Mouse (Mus musculus) CH12.LX (cell line): Measurements from ENCODE around the gene Dmxl2. TPM values are rescaled to one million over a fixed set of nuclear protein-coding genes. Genes with fewer than 3 reads are reported as not detected.

ENCODE experiments used
- DNase-seq: peaks from one replicate; pipeline ENCODE4 v3.0.0-alpha.2; 2013; ENCODE audit errors: extremely low read depth
- H3K27ac ChIP-seq: 2 replicates; pipeline ENCODE4 v1.5.1; 2012; ENCODE audit warnings: low read depth, mild to moderate bottlenecking, control low read depth, moderate library complexity; ENCODE audit not compliant: insufficient read depth
- H3K27me3 ChIP-seq: replicated peaks from 2 replicates; pipeline ENCODE3; 2012; ENCODE audit warnings: inconsistent platforms
- H3K36me3 ChIP-seq, 2 experiments: replicated peaks in 1 of 2; 2 replicates each; pipeline versions ENCODE3 to v1.6.1; 2012; ENCODE audit warnings: inconsistent platforms in 1 of 2, low read length in 1 of 2, mild to moderate bottlenecking in 1 of 2, mixed read lengths in 1 of 2, moderate library complexity in 1 of 2; ENCODE audit not compliant: control insufficient read depth in 1 of 2, insufficient read depth in 1 of 2
- H3K4me1 ChIP-seq, 2 experiments: 2 replicates each; pipeline ENCODE4 v1.6.1; 2012; ENCODE audit warnings: inconsistent platforms in 1 of 2, moderate library complexity in 1 of 2; ENCODE audit not compliant: insufficient read depth in 2 of 2, control insufficient read depth in 1 of 2
- H3K4me2 ChIP-seq: 2 replicates; pipeline ENCODE4 v1.6.1; 2012; ENCODE audit warnings: low read depth, mild to moderate bottlenecking, control low read depth; ENCODE audit not compliant: poor library complexity, insufficient read depth, severe bottlenecking
- H3K4me3 ChIP-seq, 3 experiments: fragments of 150-350 bp in 1 of 3; sonication (generic) in 1 of 3; replicated peaks in 1 of 3; 2 replicates each; pipeline versions ENCODE3 to v1.5.1; 2011 to 2012; ENCODE audit warnings: low read depth in 2 of 3, low read length in 2 of 3, mild to moderate bottlenecking in 2 of 3, moderate library complexity in 2 of 3, control low read depth in 1 of 3, improper control_type of control experiment in 1 of 3, inconsistent platforms in 1 of 3, mixed read lengths in 1 of 3; ENCODE audit not compliant: poor library complexity in 1 of 3
- H3K79me2 ChIP-seq: replicated peaks from 2 replicates; pipeline ENCODE4 v1.6.1; 2012; ENCODE audit warnings: mild to moderate bottlenecking, moderate library complexity; ENCODE audit not compliant: control insufficient read depth, poor library complexity, insufficient read depth, severe bottlenecking; ENCODE audit errors: extremely low read depth
- H3K9ac ChIP-seq: 2 replicates; pipeline ENCODE4 v1.6.1; 2012; ENCODE audit warnings: low read depth, mild to moderate bottlenecking, control low read depth, moderate library complexity; ENCODE audit not compliant: insufficient read depth
- H3K9me3 ChIP-seq: replicated peaks from 2 replicates; pipeline ENCODE3; 2012; ENCODE audit warnings: low read length, inconsistent platforms, mixed read lengths
- CHD2 ChIP-seq: IDR thresholded peaks from 2 replicates; pipeline ENCODE4 v1.6.1; 2011; ENCODE audit warnings: low read length, improper control_type of control experiment
- CTCF ChIP-seq, 2 experiments: IDR thresholded peaks in 1 of 2; conservative IDR thresholded peaks in 1 of 2; 2 replicates each; pipeline ENCODE4 v1.5.1; 2011 to 2012; ENCODE audit warnings: low read depth in 2 of 2, low read length in 2 of 2, improper control_type of control experiment in 1 of 2, inconsistent platforms in 1 of 2, mild to moderate bottlenecking in 1 of 2, moderate library complexity in 1 of 2
- E2F4 ChIP-seq: IDR thresholded peaks from 2 replicates; pipeline ENCODE4 v1.6.1; 2011; ENCODE audit warnings: low read depth, low read length, improper control_type of control experiment; ENCODE audit not compliant: insufficient replicate concordance
- EP300 ChIP-seq: IDR thresholded peaks from 2 replicates; pipeline ENCODE4 v1.6.1; 2011; ENCODE audit warnings: low read length, improper control_type of control experiment
- ETS1 ChIP-seq: conservative IDR thresholded peaks from 2 replicates; pipeline ENCODE4 v1.6.1; 2012; ENCODE audit warnings: low read depth, mild to moderate bottlenecking, inconsistent platforms, low read length, improper control_type of control experiment, moderate library complexity
- GABPA ChIP-seq: IDR thresholded peaks from 2 replicates; pipeline ENCODE4 v1.6.1; 2012; ENCODE audit warnings: low read depth, low read length, improper control_type of control experiment, inconsistent platforms; ENCODE audit not compliant: insufficient replicate concordance
- HCFC1 ChIP-seq: IDR thresholded peaks from 2 replicates; pipeline ENCODE4 v1.6.1; 2012; ENCODE audit warnings: low read depth, mild to moderate bottlenecking, inconsistent platforms, low read length, improper control_type of control experiment
- IRF4 ChIP-seq: IDR thresholded peaks from 2 replicates; pipeline ENCODE4 v1.6.1; 2014; ENCODE audit warnings: low read depth, mild to moderate bottlenecking, inconsistent platforms, low read length, improper control_type of control experiment
- JUN ChIP-seq: IDR thresholded peaks from 2 replicates; pipeline ENCODE4 v1.6.1; 2011; ENCODE audit warnings: low read depth, mild to moderate bottlenecking, low read length, improper control_type of control experiment, moderate library complexity; ENCODE audit not compliant: insufficient read depth
- JUND ChIP-seq: conservative IDR thresholded peaks from 2 replicates; pipeline ENCODE4 v1.6.1; 2011; ENCODE audit warnings: low read depth, low read length, improper control_type of control experiment
- MAFK ChIP-seq: IDR thresholded peaks from 2 replicates; pipeline ENCODE4 v1.6.1; 2011; ENCODE audit warnings: low read length, improper control_type of control experiment; ENCODE audit not compliant: insufficient replicate concordance
- MAX ChIP-seq: IDR thresholded peaks from 2 replicates; pipeline ENCODE4 v1.6.1; 2011; ENCODE audit warnings: low read length, improper control_type of control experiment
- MAZ ChIP-seq: IDR thresholded peaks from 2 replicates; pipeline ENCODE4 v1.6.1; 2012; ENCODE audit warnings: low read depth, mild to moderate bottlenecking, inconsistent platforms, low read length, improper control_type of control experiment, moderate library complexity
- MEF2A ChIP-seq: IDR thresholded peaks from 2 replicates; pipeline ENCODE4 v1.6.1; 2014; ENCODE audit warnings: low read depth, mild to moderate bottlenecking, inconsistent platforms, low read length, improper control_type of control experiment, borderline replicate concordance
- MXI1 ChIP-seq: IDR thresholded peaks from 2 replicates; pipeline ENCODE4 v1.6.1; 2011; ENCODE audit warnings: mild to moderate bottlenecking, low read depth, low read length, improper control_type of control experiment
- MYC ChIP-seq: IDR thresholded peaks from 2 replicates; pipeline ENCODE4 v1.6.1; 2011; ENCODE audit warnings: low read depth, mild to moderate bottlenecking, improper control_type of control experiment, low read length
- NELFE ChIP-seq: IDR thresholded peaks from 2 replicates; pipeline ENCODE4 v1.6.1; 2011; ENCODE audit warnings: low read depth, low read length, improper control_type of control experiment
- NRF1 ChIP-seq: IDR thresholded peaks from 2 replicates; pipeline ENCODE4 v1.6.1; 2014; ENCODE audit warnings: low read depth, mild to moderate bottlenecking, inconsistent platforms, low read length, improper control_type of control experiment, moderate library complexity
- PAX5 ChIP-seq: IDR thresholded peaks from 2 replicates; pipeline ENCODE4 v1.6.1; 2012; ENCODE audit warnings: low read length, inconsistent platforms, mixed read lengths
- POLR2AphosphoS2 ChIP-seq: IDR thresholded peaks from 2 replicates; pipeline ENCODE4 v1.6.1; 2011; ENCODE audit warnings: low read depth, low read length, improper control_type of control experiment
- RAD21 ChIP-seq: IDR thresholded peaks from 2 replicates; pipeline ENCODE4 v1.6.1; 2011; ENCODE audit warnings: low read depth, mild to moderate bottlenecking, low read length, improper control_type of control experiment, moderate library complexity
- RCOR1 ChIP-seq: conservative IDR thresholded peaks from 2 replicates; pipeline ENCODE4 v1.6.1; 2012; ENCODE audit warnings: low read depth, mild to moderate bottlenecking, inconsistent platforms, low read length, improper control_type of control experiment
- SIN3A ChIP-seq: IDR thresholded peaks from 2 replicates; pipeline ENCODE4 v1.6.1; 2012; ENCODE audit warnings: low read length, improper control_type of control experiment, inconsistent platforms
- TBP ChIP-seq: conservative IDR thresholded peaks from 2 replicates; pipeline ENCODE4 v1.6.1; 2011; ENCODE audit warnings: low read depth, low read length, improper control_type of control experiment
- TCF12 ChIP-seq: IDR thresholded peaks from 2 replicates; pipeline ENCODE4 v1.6.1; 2014; ENCODE audit warnings: low read depth, mild to moderate bottlenecking, inconsistent platforms, low read length, improper control_type of control experiment
- USF1 ChIP-seq: IDR thresholded peaks from 2 replicates; pipeline ENCODE4 v1.6.1; 2014; ENCODE audit warnings: low read depth, mild to moderate bottlenecking, inconsistent platforms, low read length, improper control_type of control experiment
- ZKSCAN1 ChIP-seq: IDR thresholded peaks from 2 replicates; pipeline ENCODE4 v1.6.1; 2012; ENCODE audit warnings: low read depth, inconsistent platforms, low read length, improper control_type of control experiment, borderline replicate concordance
- ZNF384 ChIP-seq: IDR thresholded peaks from 2 replicates; pipeline ENCODE4 v1.6.1; 2012; ENCODE audit warnings: low read depth, low read length, improper control_type of control experiment, inconsistent platforms
- dilution Hi-C: fragments of 300-500 bp; cut with MboI; formaldehyde crosslinking; loops from 2 replicates; pipeline ENCODE4 v1.14.3; 2020; ENCODE audit warnings: low sequenced_read_pairs; ENCODE audit not compliant: extremely low pct_unique_long_range_greater_than_20kb, extremely low pct_ligation_motif_present
- in situ Hi-C: fragments of 300-500 bp; cut with MboI; formaldehyde crosslinking; loops from 3 replicates; pipeline ENCODE4 v1.14.3; 2019; ENCODE audit warnings: low sequenced_read_pairs, low pct_ligation_motif_present, low pct_unique_long_range_greater_than_20kb, mixed read lengths
- polyA plus RNA-seq: library from polyadenylated mRNA; unstranded; fragments of >175 nt; gene quantifications from 2 replicates; pipeline ENCODE4 v1.2.1, GENCODE M21; 2012; ENCODE audit warnings: low read depth; ENCODE audit not compliant: insufficient read length
- total RNA-seq, 2 experiments: library from RNA; depleted of rRNA; stranded (reverse); fragments of 300-350 nt in 1 of 2; fragments of >200 nt in 1 of 2; gene quantifications; 2 replicates each; pipeline ENCODE4 v1.2.3; 2012 to 2014

Dmxl2 gene
- total and polyA plus RNA-seq, 3 experiments = 21.8 to 23.7 (median 22.5) TPM

DNA sequence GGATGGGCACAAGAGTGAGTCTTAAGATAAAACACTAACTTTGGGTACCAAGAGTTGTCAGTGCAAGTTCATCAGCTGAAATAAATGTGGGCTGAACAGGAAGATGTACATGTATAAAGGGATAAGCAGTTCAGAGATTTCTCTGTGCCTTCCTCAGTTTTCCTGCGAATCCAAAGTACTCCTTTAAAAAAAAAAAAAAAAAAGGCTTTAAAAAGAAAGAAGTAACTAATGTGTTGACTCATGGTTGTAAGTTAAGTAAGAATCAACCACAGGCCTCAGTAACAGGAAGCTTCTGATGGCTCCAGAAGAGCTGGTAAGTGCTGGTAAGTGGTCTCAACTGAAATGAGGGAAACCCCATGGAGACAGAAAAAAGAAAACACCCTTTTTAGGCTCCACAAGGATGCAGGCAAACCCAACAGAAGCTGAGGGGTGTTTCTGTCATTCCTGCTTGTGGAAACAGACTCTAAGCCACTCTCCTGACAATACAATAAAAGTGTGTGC, 33.9 kb downstream of the Dmxl2 start:
- Histone ChIP-seq H3K27ac (no peak overlapping the region), H3K9ac (no peak overlapping the region), H3K27me3 (no peaks in the 10 kb centered on the region), H3K4me3 (no peak overlapping the region), H3K4me1 (peaks cover 0 to 19% of the 10 kb centered on the region in 2 experiments; a peak in 2 of 4 replicates), H3K36me3 (peaks cover 18 to 67% of the 10 kb centered on the region in 2 experiments), H3K79me2 (no peaks in the 10 kb centered on the region)
- DNase-seq = peak; percentile 37
- dilution Hi-C loops (no loop called here), in situ Hi-C loops (no loop called here)
- TF ChIP-seq ZNF384 (peak; percentile 61; the same call in 1 of the 2 replicates), ZKSCAN1 (no peak), ETS1 (0 out of 2 replicates have a peak, but pooled peaks have one; percentile 22), TBP (no peak)
- TF ChIP-seq, all 38 proteins: peak for 2
- no peak overlapping the region for H3K4me2 ChIP-seq
- H3K9me3 ChIP-seq = no peaks in the 10 kb centered on the region

DNA sequence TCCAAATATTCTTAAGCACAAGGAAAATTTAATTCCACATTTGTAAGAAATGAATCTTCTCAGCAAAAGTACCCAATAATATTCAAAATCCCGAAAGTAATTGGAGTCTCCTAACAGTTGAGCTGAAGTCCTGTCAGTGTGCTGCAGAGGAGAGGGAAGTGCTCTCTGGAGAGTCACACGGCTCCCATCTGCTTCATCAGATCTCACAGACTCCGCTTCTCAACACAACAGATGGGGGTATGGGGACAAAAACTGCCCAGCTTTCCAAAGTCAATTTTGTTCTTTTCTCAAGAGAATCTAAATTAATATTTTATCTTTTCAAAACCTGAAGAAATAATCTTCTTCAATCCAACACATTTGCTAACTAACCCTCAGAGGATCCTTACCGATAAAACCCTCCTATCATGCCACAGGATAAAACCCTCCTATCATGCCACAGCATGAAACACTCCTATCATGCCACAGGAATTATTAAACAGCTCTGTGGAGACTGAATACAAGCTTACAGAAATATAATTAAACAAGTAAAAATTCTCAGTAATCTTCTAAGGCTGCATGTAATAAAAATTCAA, 37.9 kb downstream of the Dmxl2 start:
- no peak for DNase-seq
- no peak overlapping the region for H3K27ac ChIP-seq
- dilution Hi-C loops = no loop called here

DNA sequence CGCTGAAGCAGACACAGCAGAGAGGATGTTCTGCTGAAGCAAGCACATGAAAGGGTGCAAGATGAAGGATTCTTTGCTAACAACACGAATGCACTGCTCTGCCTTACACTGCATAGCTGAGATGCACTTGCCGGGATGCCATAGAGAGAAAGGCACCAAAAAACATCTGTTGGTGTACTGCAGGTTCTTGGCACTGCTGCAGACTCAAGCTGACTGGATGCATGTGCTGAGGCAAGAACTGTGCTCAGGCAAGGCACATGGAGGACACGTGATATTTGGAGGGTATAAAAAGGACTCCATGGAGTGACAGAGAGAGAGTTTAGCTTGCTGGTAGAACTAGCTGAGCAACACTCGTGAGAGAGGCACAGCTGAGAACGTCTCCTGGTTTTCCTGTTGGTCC, 62.4 kb downstream of the Dmxl2 start:
- no peak overlapping the region for H3K9ac ChIP-seq
- H3K4me2 ChIP-seq = no peak overlapping the region
- dilution Hi-C loops = no loop called here
- H3K9me3 ChIP-seq = no peaks in the 10 kb centered on the region
- H3K4me3 ChIP-seq = no peak overlapping the region
- H3K79me2 ChIP-seq = no peaks in the 10 kb centered on the region
- in situ Hi-C loops = no loop called here
- H3K4me1 ChIP-seq = no peaks in the 10 kb centered on the region; a peak in 1 of 4 replicates
- H3K36me3 ChIP-seq = peaks cover 3 to 34% of the 10 kb centered on the region in 2 experiments
- H3K27ac ChIP-seq = no peak overlapping the region
- no peaks in the 10 kb centered on the region for H3K27me3 ChIP-seq
- no peak for TF ChIP-seq CHD2
- TF ChIP-seq MXI1 = no peak
- no peak for TF ChIP-seq GABPA
- TF ChIP-seq IRF4 = no peak
- TF ChIP-seq PAX5 = no peak
- TF ChIP-seq MAFK = no peak
- TF ChIP-seq JUN = no peak
- no peak for TF ChIP-seq MAX
- TF ChIP-seq NELFE = no peak
- no peak for TF ChIP-seq CTCF (conservative IDR thresholded peaks at IDR 0.05 in 1 of 2, IDR thresholded peaks at IDR 0.05 in 1 of 2; ENCODE audit: low read depth in 2 of 2, low read length in 2 of 2)
- no peak for TF ChIP-seq RAD21
- TF ChIP-seq HCFC1 = no peak
- no peak for TF ChIP-seq TBP
- no peak for TF ChIP-seq EP300
- TF ChIP-seq RCOR1 = no peak
- no peak for TF ChIP-seq NRF1
- TF ChIP-seq ETS1 = no peak
- no peak for TF ChIP-seq MAZ
- no peak for TF ChIP-seq MEF2A
- DNase-seq = no peak

More for the DNA sequence above, 37.9 kb downstream of the Dmxl2 start:
- no peak overlapping the region for H3K4me2 ChIP-seq
- no peak overlapping the region for H3K9ac ChIP-seq
- peaks cover 0 to 25% of the 10 kb centered on the region in 2 experiments; a peak in 2 of 4 replicates for H3K4me1 ChIP-seq
- TF ChIP-seq TCF12 = no peak
- no peak for TF ChIP-seq E2F4
- no peak for TF ChIP-seq MEF2A
- TF ChIP-seq GABPA = no peak
- no peak for TF ChIP-seq POLR2AphosphoS2
- no peak for TF ChIP-seq JUND
- no peak for TF ChIP-seq SIN3A
- TF ChIP-seq USF1 = no peak
- no peak for TF ChIP-seq MAZ
- TF ChIP-seq CHD2 = no peak
- TF ChIP-seq MYC = no peak
- no peak overlapping the region for H3K4me3 ChIP-seq
- no peaks in the 10 kb centered on the region for H3K9me3 ChIP-seq
- peaks cover 3 to 46% of the 10 kb centered on the region in 2 experiments for H3K36me3 ChIP-seq
- no peaks in the 10 kb centered on the region for H3K79me2 ChIP-seq
- in situ Hi-C loops = no loop called here
- no peaks in the 10 kb centered on the region for H3K27me3 ChIP-seq
